Mouse (Mus musculus) CH12.LX (cell line): ENCODE results near the gene Hist1h2bh. TPM values are rescaled to one million over a fixed set of nuclear protein-coding genes. Genes with fewer than 3 reads are reported as not detected.

Experiments
- DNase-seq: peaks from one replicate; pipeline ENCODE4 v3.0.0-alpha.2; 2013; ENCODE audit errors: extremely low read depth
- H3K27ac ChIP-seq: 2 replicates; pipeline ENCODE4 v1.5.1; 2012; ENCODE audit warnings: low read depth, mild to moderate bottlenecking, control low read depth, moderate library complexity; ENCODE audit not compliant: insufficient read depth
- H3K27me3 ChIP-seq: replicated peaks from 2 replicates; pipeline ENCODE3; 2012; ENCODE audit warnings: inconsistent platforms
- H3K36me3 ChIP-seq, 2 experiments: replicated peaks in 1 of 2; 2 replicates each; pipeline versions ENCODE3 to v1.6.1; 2012; ENCODE audit warnings: inconsistent platforms in 1 of 2, low read length in 1 of 2, mild to moderate bottlenecking in 1 of 2, mixed read lengths in 1 of 2, moderate library complexity in 1 of 2; ENCODE audit not compliant: control insufficient read depth in 1 of 2, insufficient read depth in 1 of 2
- H3K4me1 ChIP-seq, 2 experiments: 2 replicates each; pipeline ENCODE4 v1.6.1; 2012; ENCODE audit warnings: inconsistent platforms in 1 of 2, moderate library complexity in 1 of 2; ENCODE audit not compliant: insufficient read depth in 2 of 2, control insufficient read depth in 1 of 2
- H3K4me2 ChIP-seq: 2 replicates; pipeline ENCODE4 v1.6.1; 2012; ENCODE audit warnings: low read depth, mild to moderate bottlenecking, control low read depth; ENCODE audit not compliant: poor library complexity, insufficient read depth, severe bottlenecking
- H3K4me3 ChIP-seq, 3 experiments: fragments of 150-350 bp in 1 of 3; sonication (generic) in 1 of 3; replicated peaks in 1 of 3; 2 replicates each; pipeline versions ENCODE3 to v1.5.1; 2011 to 2012; ENCODE audit warnings: low read depth in 2 of 3, low read length in 2 of 3, mild to moderate bottlenecking in 2 of 3, moderate library complexity in 2 of 3, control low read depth in 1 of 3, improper control_type of control experiment in 1 of 3, inconsistent platforms in 1 of 3, mixed read lengths in 1 of 3; ENCODE audit not compliant: poor library complexity in 1 of 3
- H3K79me2 ChIP-seq: replicated peaks from 2 replicates; pipeline ENCODE4 v1.6.1; 2012; ENCODE audit warnings: mild to moderate bottlenecking, moderate library complexity; ENCODE audit not compliant: control insufficient read depth, poor library complexity, insufficient read depth, severe bottlenecking; ENCODE audit errors: extremely low read depth
- H3K9ac ChIP-seq: 2 replicates; pipeline ENCODE4 v1.6.1; 2012; ENCODE audit warnings: low read depth, mild to moderate bottlenecking, control low read depth, moderate library complexity; ENCODE audit not compliant: insufficient read depth
- H3K9me3 ChIP-seq: replicated peaks from 2 replicates; pipeline ENCODE3; 2012; ENCODE audit warnings: low read length, inconsistent platforms, mixed read lengths
- BHLHE40 ChIP-seq: IDR thresholded peaks from 2 replicates; pipeline ENCODE4 v1.6.1; 2011; ENCODE audit warnings: mild to moderate bottlenecking, low read depth, low read length, improper control_type of control experiment
- CHD1 ChIP-seq: IDR thresholded peaks from 2 replicates; pipeline ENCODE4 v1.6.1; 2012; ENCODE audit warnings: low read depth, low read length, improper control_type of control experiment, inconsistent platforms
- E2F4 ChIP-seq: IDR thresholded peaks from 2 replicates; pipeline ENCODE4 v1.6.1; 2011; ENCODE audit warnings: low read depth, low read length, improper control_type of control experiment; ENCODE audit not compliant: insufficient replicate concordance
- ELF1 ChIP-seq: IDR thresholded peaks from 2 replicates; pipeline ENCODE4 v1.6.1; 2014; ENCODE audit warnings: low read depth, mild to moderate bottlenecking, inconsistent platforms, low read length, improper control_type of control experiment
- ETS1 ChIP-seq: conservative IDR thresholded peaks from 2 replicates; pipeline ENCODE4 v1.6.1; 2012; ENCODE audit warnings: low read depth, mild to moderate bottlenecking, inconsistent platforms, low read length, improper control_type of control experiment, moderate library complexity
- GABPA ChIP-seq: IDR thresholded peaks from 2 replicates; pipeline ENCODE4 v1.6.1; 2012; ENCODE audit warnings: low read depth, low read length, improper control_type of control experiment, inconsistent platforms; ENCODE audit not compliant: insufficient replicate concordance
- HCFC1 ChIP-seq: IDR thresholded peaks from 2 replicates; pipeline ENCODE4 v1.6.1; 2012; ENCODE audit warnings: low read depth, mild to moderate bottlenecking, inconsistent platforms, low read length, improper control_type of control experiment
- IRF4 ChIP-seq: IDR thresholded peaks from 2 replicates; pipeline ENCODE4 v1.6.1; 2014; ENCODE audit warnings: low read depth, mild to moderate bottlenecking, inconsistent platforms, low read length, improper control_type of control experiment
- JUND ChIP-seq: conservative IDR thresholded peaks from 2 replicates; pipeline ENCODE4 v1.6.1; 2011; ENCODE audit warnings: low read depth, low read length, improper control_type of control experiment
- KAT2A ChIP-seq: IDR thresholded peaks from 2 replicates; pipeline ENCODE4 v1.6.1; 2012; ENCODE audit warnings: low read length, improper control_type of control experiment, inconsistent platforms; ENCODE audit not compliant: insufficient replicate concordance
- MAFK ChIP-seq: IDR thresholded peaks from 2 replicates; pipeline ENCODE4 v1.6.1; 2011; ENCODE audit warnings: low read length, improper control_type of control experiment; ENCODE audit not compliant: insufficient replicate concordance
- MAX ChIP-seq: IDR thresholded peaks from 2 replicates; pipeline ENCODE4 v1.6.1; 2011; ENCODE audit warnings: low read length, improper control_type of control experiment
- MXI1 ChIP-seq: IDR thresholded peaks from 2 replicates; pipeline ENCODE4 v1.6.1; 2011; ENCODE audit warnings: mild to moderate bottlenecking, low read depth, low read length, improper control_type of control experiment
- NRF1 ChIP-seq: IDR thresholded peaks from 2 replicates; pipeline ENCODE4 v1.6.1; 2014; ENCODE audit warnings: low read depth, mild to moderate bottlenecking, inconsistent platforms, low read length, improper control_type of control experiment, moderate library complexity
- POLR2A ChIP-seq: IDR thresholded peaks from 2 replicates; pipeline ENCODE4 v1.6.1; 2011; ENCODE audit warnings: low read depth, mild to moderate bottlenecking, improper control_type of control experiment, low read length
- POLR2AphosphoS2 ChIP-seq: IDR thresholded peaks from 2 replicates; pipeline ENCODE4 v1.6.1; 2011; ENCODE audit warnings: low read depth, low read length, improper control_type of control experiment
- RAD21 ChIP-seq: IDR thresholded peaks from 2 replicates; pipeline ENCODE4 v1.6.1; 2011; ENCODE audit warnings: low read depth, mild to moderate bottlenecking, low read length, improper control_type of control experiment, moderate library complexity
- RCOR1 ChIP-seq: conservative IDR thresholded peaks from 2 replicates; pipeline ENCODE4 v1.6.1; 2012; ENCODE audit warnings: low read depth, mild to moderate bottlenecking, inconsistent platforms, low read length, improper control_type of control experiment
- SIN3A ChIP-seq: IDR thresholded peaks from 2 replicates; pipeline ENCODE4 v1.6.1; 2012; ENCODE audit warnings: low read length, improper control_type of control experiment, inconsistent platforms
- TBP ChIP-seq: conservative IDR thresholded peaks from 2 replicates; pipeline ENCODE4 v1.6.1; 2011; ENCODE audit warnings: low read depth, low read length, improper control_type of control experiment
- USF1 ChIP-seq: IDR thresholded peaks from 2 replicates; pipeline ENCODE4 v1.6.1; 2014; ENCODE audit warnings: low read depth, mild to moderate bottlenecking, inconsistent platforms, low read length, improper control_type of control experiment
- USF2 ChIP-seq: conservative IDR thresholded peaks from 2 replicates; pipeline ENCODE4 v1.6.1; 2011; ENCODE audit warnings: low read depth, low read length, improper control_type of control experiment
- ZMIZ1 ChIP-seq: IDR thresholded peaks from 2 replicates; pipeline ENCODE4 v1.6.1; 2012; ENCODE audit warnings: low read depth, mild to moderate bottlenecking, inconsistent platforms, low read length, improper control_type of control experiment
- dilution Hi-C: fragments of 300-500 bp; cut with MboI; formaldehyde crosslinking; loops from 2 replicates; pipeline ENCODE4 v1.14.3; 2020; ENCODE audit warnings: low sequenced_read_pairs; ENCODE audit not compliant: extremely low pct_unique_long_range_greater_than_20kb, extremely low pct_ligation_motif_present
- in situ Hi-C: fragments of 300-500 bp; cut with MboI; formaldehyde crosslinking; loops from 3 replicates; pipeline ENCODE4 v1.14.3; 2019; ENCODE audit warnings: low sequenced_read_pairs, low pct_ligation_motif_present, low pct_unique_long_range_greater_than_20kb, mixed read lengths
- polyA plus RNA-seq: library from polyadenylated mRNA; unstranded; fragments of >175 nt; gene quantifications from 2 replicates; pipeline ENCODE4 v1.2.1, GENCODE M21; 2012; ENCODE audit warnings: low read depth; ENCODE audit not compliant: insufficient read length
- total RNA-seq, 2 experiments: library from RNA; depleted of rRNA; stranded (reverse); fragments of 300-350 nt in 1 of 2; fragments of >200 nt in 1 of 2; gene quantifications; 2 replicates each; pipeline ENCODE4 v1.2.3; 2012 to 2014

Gene Hist1h2bh
- total and polyA plus RNA-seq, 3 experiments, result 0.77 to 261 (median 8.0) TPM

- TF ChIP-seq CHD1, result peak; percentile 94; the same call in 1 of the 2 replicates
Measured at GRCm38 (mm10) chr13:23518295-23518603, 24.9 kb downstream of the Hist1h2bh start (continued).

GRCm38 (mm10) chr13:23517603-23518294 is 25.4 kb downstream of the Hist1h2bh start:
- H3K9ac ChIP-seq, result peak overlapping the region; percentile 85
- in situ Hi-C loops (loop anchor here (25.0 kb wide), 1 partner anchor 1580 kb away; the partner anchor contains the start of gene Zfp184), dilution Hi-C loops (no loop called here)
- no peaks in the 10 kb centered on the region for H3K27me3 ChIP-seq
- DNase-seq, result peak; percentile 88
- H3K79me2 ChIP-seq, result no peaks in the 10 kb centered on the region
- peak overlapping the region; percentile 53 to 70 (median 64) for H3K4me3 ChIP-seq
- H3K4me2 ChIP-seq, result peak overlapping the region; percentile 80
- H3K27ac ChIP-seq, result peak overlapping the region; percentile 70
- H3K36me3 ChIP-seq, result no peaks in the 10 kb centered on the region
- H3K4me1 ChIP-seq, result peaks cover 3 to 35% of the 10 kb centered on the region in 2 experiments; a peak in 3 of 4 replicates
- no peaks in the 10 kb centered on the region for H3K9me3 ChIP-seq
- TF ChIP-seq ETS1 (no peak), E2F4 (peak; percentile 29; the same call in 1 of the 2 replicates), ZMIZ1 (no peak), MAFK (peak; percentile 95), ELF1 (peak; percentile 90), IRF4 (peak; percentile 8; the same call in 1 of the 2 replicates), KAT2A (peak; percentile 65; the same call in 1 of the 2 replicates), USF2 (no peak), HCFC1 (no peak), POLR2AphosphoS2 (no peak), MXI1 (0 out of 2 replicates have a peak, but pooled peaks have one; percentile 8), SIN3A (0 out of 2 replicates have a peak, but pooled peaks have one; percentile 5), NRF1 (peak; percentile 62), TBP (peak; percentile 99), POLR2A (no peak), USF1 (no peak), RAD21 (no peak), RCOR1 (no peak), JUND (no peak), BHLHE40 (peak; percentile 25; the same call in 1 of the 2 replicates), MAX (no peak), GABPA (no peak)
